Mouse (Mus musculus): ENCODE data around the gene Lima1. TPM values are rescaled to one million over a fixed set of nuclear protein-coding genes. Genes with fewer than 3 reads are reported as not detected.
"Not testable (repeated sequence)": the region's sequence is repeated elsewhere in the genome, so short reads cannot be mapped to it uniquely, and the experiment has no call there.

Gene Lima1
- polyA plus RNA-seq, 1 experiment from 2014 or later, result 92.7 TPM

DNA sequence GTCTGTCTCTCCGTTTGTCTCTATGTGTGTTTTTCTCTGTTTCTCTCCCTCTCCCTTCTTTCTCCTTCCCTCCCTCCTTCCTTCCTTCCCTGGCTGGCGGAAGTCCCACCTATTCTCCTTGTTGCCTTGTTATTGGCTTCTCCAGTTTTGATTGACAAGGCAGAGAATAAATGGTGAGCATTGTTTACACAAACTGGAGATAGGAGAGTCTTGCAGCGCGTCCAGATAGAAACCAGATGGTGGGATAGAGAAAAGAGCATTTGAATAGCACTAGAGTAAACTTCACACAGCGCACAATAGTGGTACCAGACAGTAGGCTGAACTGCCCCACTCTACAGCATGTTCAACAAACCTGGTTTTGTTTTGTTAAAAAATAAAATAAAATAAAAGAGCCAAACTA lies 43.7 kb downstream of the Lima1 start:
- Histone ChIP-seq H3K4me2 (replicated peaks) (no peak overlapping the region), H3K4me3 (no peak overlapping the region), H3K27me3 (no peaks in the 10 kb centered on the region), H3K36me3 (no peaks in the 10 kb centered on the region), H3K9ac (no peak overlapping the region), H3K4me1 (no peaks in the 10 kb centered on the region), H3K27ac (peak overlapping the region; percentile 36; the same call in 1 of the 2 replicates), H3K9me3 (no peaks in the 10 kb centered on the region)
- 36% methylated on average over 5 of the region's 5 CpGs for WGBS
- ATAC-seq (ENCODE audit: insufficient number of reproducible peaks, insufficient read depth, low FRiP score, low TSS enrichment), result no peak

DNA sequence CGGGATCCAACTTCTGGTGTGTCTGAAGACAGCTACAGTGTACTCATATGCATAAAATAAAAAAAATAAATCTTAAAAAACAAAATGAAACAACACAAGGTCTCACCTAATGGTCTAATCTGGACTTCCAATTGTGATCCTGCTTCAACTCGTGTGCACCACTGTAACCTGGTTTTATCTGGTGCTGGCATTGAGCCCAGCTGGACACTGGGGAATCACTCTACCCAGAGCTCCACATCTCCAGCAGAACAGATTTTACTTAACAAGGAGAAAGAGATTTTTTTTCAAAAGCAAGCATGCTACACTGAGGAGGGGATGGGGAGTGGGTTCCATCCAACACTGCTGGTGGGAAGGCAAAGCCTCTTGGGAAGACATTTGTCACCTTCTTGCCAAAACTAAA lies 47.2 kb downstream of the Lima1 start:
- no peak overlapping the region for H3K9ac ChIP-seq
- no peaks in the 10 kb centered on the region for H3K9me3 ChIP-seq
- WGBS, result 81% methylated on average over 2 of the region's 2 CpGs
- H3K4me3 ChIP-seq, result no peak overlapping the region
- no peak overlapping the region for H3K4me2 ChIP-seq (replicated peaks)
- no peaks in the 10 kb centered on the region for H3K36me3 ChIP-seq
- ATAC-seq (ENCODE audit: insufficient number of reproducible peaks, insufficient read depth, low FRiP score, low TSS enrichment), result no peak
- H3K27ac ChIP-seq, result no peak overlapping the region
- no peaks in the 10 kb centered on the region for H3K4me1 ChIP-seq
- H3K27me3 ChIP-seq, result no peaks in the 10 kb centered on the region

DNA sequence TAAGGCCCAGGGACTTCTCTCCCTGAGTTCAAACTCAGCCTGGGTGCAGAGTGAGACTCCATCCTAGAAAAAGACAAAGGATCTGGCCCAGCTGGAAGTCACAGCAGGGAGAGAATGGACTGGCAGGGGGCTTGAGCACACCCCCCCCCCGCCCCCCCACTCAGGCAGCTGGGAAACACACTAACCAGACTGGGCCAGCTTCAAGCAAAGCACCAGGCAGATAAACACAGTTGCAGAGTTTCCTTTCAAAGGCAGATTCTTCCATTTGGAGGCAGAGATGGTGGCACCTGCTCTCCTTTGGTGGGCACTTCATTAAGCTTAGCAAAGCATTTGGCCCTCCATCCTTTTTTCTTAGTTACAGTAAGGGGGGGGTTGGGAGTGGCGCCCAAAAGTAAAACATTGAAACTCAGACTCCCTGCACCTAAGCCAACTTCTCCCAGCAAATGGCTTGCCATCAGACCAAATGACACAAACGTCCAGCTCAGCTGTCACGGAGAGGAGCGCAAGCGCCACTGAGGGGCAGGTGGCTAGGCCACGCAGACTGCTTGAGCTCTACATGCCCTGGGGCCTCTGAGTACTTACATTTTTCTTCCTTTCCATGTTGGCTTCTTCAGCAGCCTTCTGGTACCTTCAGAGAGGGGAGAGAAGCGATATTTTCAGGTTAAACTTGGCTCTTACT lies 48.9 kb downstream of the Lima1 start:
- no peak overlapping the region for H3K27ac ChIP-seq

DNA sequence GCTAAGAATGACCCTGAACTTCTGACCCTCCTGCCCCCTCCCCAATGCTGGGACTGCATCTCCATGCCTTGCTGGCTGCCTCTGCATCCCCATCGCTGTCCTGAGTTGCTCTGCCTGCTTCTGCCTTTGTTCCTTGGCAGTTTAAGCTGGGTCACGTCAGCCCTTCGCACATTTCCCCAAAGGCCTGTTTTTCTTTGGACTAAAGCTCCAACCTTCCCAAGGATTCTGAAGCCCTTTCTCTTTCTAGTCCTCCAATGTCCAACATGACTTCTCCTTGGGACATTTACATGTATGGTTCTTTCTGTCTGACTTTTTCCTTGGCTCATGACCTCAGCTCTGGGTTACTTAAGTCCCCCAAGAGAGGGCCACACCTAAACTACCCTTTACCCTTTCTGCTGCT lies 50.0 kb downstream of the Lima1 start:
- H3K4me3 ChIP-seq, result no peak overlapping the region
- H3K9ac ChIP-seq, result no peak overlapping the region
- H3K27ac ChIP-seq, result 0 out of 2 replicates have a peak overlapping the region, but pooled peaks have one; percentile 3
- H3K27me3 ChIP-seq, result no peaks in the 10 kb centered on the region
- ATAC-seq (ENCODE audit: insufficient number of reproducible peaks, insufficient read depth, low FRiP score, low TSS enrichment), result no peak
- no peaks in the 10 kb centered on the region for H3K36me3 ChIP-seq
- no peak overlapping the region for H3K4me2 ChIP-seq (replicated peaks)
- 87% methylated on average over 3 of the region's 3 CpGs for WGBS
- peaks cover 10% of the 10 kb centered on the region for H3K4me1 ChIP-seq
- no peaks in the 10 kb centered on the region for H3K9me3 ChIP-seq

More for the DNA sequence above, 48.9 kb downstream of the Lima1 start:
- 69% methylated on average over 8 of the region's 8 CpGs for WGBS
- Histone ChIP-seq H3K9ac (no peak overlapping the region), H3K4me1 (no peaks in the 10 kb centered on the region), H3K36me3 (no peaks in the 10 kb centered on the region), H3K4me2 (replicated peaks) (no peak overlapping the region), H3K9me3 (no peaks in the 10 kb centered on the region), H3K4me3 (no peak overlapping the region), H3K27me3 (no peaks in the 10 kb centered on the region)
- ATAC-seq (ENCODE audit: insufficient number of reproducible peaks, insufficient read depth, low FRiP score, low TSS enrichment), result no peak

DNA sequence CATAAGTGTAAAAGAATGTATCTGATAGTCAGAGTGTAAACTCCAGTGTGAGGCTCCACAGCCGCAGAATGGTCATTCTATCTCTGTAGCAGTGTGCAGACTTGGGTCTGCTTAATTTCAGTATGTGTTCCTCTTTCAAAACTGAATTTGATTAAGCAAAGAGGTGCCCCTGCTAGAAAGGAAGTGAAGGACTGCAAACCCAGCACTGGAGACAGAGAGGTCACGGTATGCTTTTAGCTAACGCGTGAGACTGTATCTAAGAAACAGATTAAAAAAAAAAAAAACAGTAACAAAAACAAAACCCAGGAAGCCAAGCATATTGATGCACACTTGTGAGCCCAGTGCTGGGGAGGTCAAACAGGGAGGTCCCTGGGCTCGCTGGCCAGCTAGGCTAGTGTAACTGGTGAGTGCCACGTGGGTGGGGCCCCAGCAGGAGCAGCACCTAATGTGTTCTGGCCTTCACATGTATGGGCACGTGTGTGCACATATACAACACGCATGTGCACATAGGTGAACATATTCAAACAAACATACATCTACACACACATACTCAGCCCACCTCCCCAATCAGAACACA lies 51.8 kb downstream of the Lima1 start:
- H3K4me3 ChIP-seq, result no peak overlapping the region
- H3K4me2 ChIP-seq (replicated peaks), result no peak overlapping the region
- no peaks in the 10 kb centered on the region for H3K27me3 ChIP-seq
- H3K36me3 ChIP-seq, result no peaks in the 10 kb centered on the region
- H3K27ac ChIP-seq, result peak overlapping the region; percentile 52
- WGBS, result 48% methylated on average over 8 of the region's 8 CpGs
- no peak overlapping the region for H3K9ac ChIP-seq
- no peaks in the 10 kb centered on the region for H3K9me3 ChIP-seq
- no peak for ATAC-seq (ENCODE audit: insufficient number of reproducible peaks, insufficient read depth, low FRiP score, low TSS enrichment)
- H3K4me1 ChIP-seq, result peaks cover 10% of the 10 kb centered on the region

DNA sequence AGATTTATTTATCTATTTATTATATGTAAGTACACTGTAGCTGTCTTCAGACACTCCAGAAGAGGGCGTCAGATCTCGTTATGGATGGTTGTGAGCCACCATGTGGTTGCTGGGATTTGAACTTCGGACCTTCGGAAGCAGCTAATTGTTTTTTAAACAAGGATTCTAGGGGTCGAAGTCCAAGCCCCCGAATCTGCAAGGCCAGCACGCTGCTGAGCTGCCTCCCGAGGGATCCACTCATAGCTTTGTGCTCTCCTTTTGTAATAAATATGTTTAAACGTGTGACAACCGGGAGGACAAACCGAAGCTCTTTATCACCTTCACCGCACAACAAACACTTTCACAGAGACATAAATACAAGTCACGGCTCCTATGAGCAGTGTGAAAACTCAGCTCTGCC lies 52.8 kb downstream of the Lima1 start:
- ATAC-seq (ENCODE audit: insufficient number of reproducible peaks, insufficient read depth, low FRiP score, low TSS enrichment); H3K4me1 ChIP-seq: not testable (repeated sequence)

DNA sequence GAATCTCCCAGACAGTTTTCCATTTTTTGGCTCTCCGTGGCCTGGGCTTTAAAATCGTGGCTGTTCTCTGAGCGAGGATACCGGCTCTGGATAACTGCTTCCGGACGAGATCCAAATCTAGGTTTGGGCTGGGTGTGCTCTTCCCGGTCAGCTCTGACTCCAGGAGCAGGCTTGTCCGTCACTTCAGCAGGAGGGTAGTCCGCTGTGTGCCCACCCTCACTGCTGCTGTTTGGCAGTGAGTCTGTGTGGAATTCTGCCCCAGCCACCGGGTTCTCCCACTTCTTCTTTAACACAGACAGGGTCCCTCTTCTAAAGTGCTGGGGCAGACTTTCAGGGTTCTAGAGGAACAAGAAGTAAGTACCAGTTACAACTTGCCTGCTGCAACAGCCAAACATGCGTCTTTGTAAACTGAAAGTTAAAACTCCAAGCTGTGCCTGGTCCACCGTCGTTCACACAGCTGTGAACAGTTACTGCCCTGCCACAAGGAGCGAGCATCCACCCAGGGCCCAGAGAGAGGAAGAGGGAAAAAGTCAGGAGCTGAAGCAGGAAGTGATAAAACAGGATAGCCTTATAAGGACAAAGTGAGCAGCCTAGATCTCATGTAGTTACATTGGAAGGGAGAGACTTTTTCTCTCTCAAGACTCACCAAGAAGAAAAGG lies 55.5 kb downstream of the Lima1 start:
- WGBS, result 12% methylated on average over 14 of the region's 14 CpGs
- Histone ChIP-seq H3K27ac (peak overlapping the region; percentile 100), H3K9ac (peak overlapping the region; percentile 78), H3K4me2 (replicated peaks) (peak overlapping the region; percentile 57), H3K27me3 (no peaks in the 10 kb centered on the region), H3K4me1 (peaks cover 19% of the 10 kb centered on the region), H3K9me3 (0 out of 2 replicates have a peak, but pooled peaks cover 3% of the 10 kb centered on the region), H3K4me3 (peak overlapping the region; percentile 60), H3K36me3 (peaks cover 11% of the 10 kb centered on the region)
- ATAC-seq (ENCODE audit: insufficient number of reproducible peaks, insufficient read depth, low FRiP score, low TSS enrichment), result peak; percentile 57; the same call in 1 of the 2 replicates

More for the DNA sequence above, 52.8 kb downstream of the Lima1 start:
- H3K27ac ChIP-seq; H3K4me3 ChIP-seq; H3K4me2 ChIP-seq (replicated peaks); H3K9me3 ChIP-seq; H3K27me3 ChIP-seq; H3K9ac ChIP-seq; H3K36me3 ChIP-seq: not testable (repeated sequence)
- WGBS, result 80% methylated on average over 13 of the region's 13 CpGs

DNA sequence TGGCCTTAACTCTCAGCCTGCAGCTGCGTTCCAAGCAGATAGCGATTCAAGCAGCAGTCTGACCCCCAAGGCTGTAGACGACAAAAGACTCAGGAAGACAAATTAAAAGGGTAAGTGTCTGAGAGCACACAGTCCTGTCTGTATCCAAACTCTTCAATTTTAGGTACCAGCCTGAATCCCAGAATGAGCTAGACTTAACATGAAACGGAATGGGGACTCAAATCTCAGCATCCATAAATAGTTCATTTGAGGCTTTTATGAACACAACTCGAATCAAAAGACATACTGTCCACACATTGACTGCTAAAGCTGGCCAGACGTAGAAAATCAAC lies 56.2 kb downstream of the Lima1 start:
- peaks cover 19% of the 10 kb centered on the region for H3K4me1 ChIP-seq

DNA sequence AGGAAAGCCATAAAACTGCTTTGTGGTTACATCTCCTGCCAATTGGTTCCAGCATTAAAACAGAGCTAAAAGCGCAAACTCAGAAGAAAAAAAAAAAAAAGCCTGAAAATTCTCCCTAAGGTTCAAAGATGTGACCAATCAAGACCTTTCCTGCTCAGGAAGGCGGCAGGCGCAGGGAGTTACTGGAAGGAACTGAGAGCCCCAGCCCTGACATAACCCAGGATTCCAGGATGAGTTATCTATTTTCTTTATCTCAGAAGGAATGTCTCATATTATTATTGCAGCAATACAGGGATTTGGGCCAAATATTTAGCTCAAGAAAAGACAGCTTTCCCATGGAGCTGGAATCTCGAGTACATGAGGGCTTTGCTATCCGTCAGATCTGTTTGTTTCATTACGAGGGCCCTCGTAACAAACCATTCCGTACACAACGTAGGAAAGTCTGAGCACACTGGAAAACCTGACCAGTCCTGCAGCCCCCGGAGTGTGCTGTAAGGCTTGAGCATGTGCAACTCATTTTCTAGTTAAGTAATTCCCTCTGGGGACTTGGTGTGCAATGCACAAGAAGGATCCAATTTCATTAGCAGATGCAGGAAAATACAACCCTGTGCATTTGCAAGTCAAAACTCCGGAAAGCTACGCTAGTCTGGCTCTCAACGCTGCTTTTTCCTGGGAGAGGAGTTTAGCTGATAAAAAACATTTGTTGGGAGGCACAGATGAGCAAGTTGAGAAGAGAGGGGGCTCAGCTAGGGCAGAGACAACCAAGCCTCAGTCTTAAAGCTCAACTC lies 56.7 kb downstream of the Lima1 start:
- H3K27me3 ChIP-seq, result no peaks in the 10 kb centered on the region
- peak overlapping the region; percentile 100 for H3K27ac ChIP-seq
- H3K9ac ChIP-seq, result peak overlapping the region; percentile 78
- peaks cover 19% of the 10 kb centered on the region for H3K4me1 ChIP-seq
- 0 out of 2 replicates have a peak, but pooled peaks cover 3% of the 10 kb centered on the region for H3K9me3 ChIP-seq
- peak overlapping the region; percentile 57 for H3K4me2 ChIP-seq (replicated peaks)
- peak; percentile 90 for ATAC-seq (ENCODE audit: insufficient number of reproducible peaks, insufficient read depth, low FRiP score, low TSS enrichment)
- H3K36me3 ChIP-seq, result peaks cover 21% of the 10 kb centered on the region
- peak overlapping the region; percentile 60 for H3K4me3 ChIP-seq
- 2% methylated on average over 13 of the region's 13 CpGs for WGBS

More for the DNA sequence above, 56.2 kb downstream of the Lima1 start:
- H3K36me3 ChIP-seq, result peaks cover 15% of the 10 kb centered on the region
- peak overlapping the region; percentile 60 for H3K4me3 ChIP-seq
- 0 out of 2 replicates have a peak, but pooled peaks cover 3% of the 10 kb centered on the region for H3K9me3 ChIP-seq
- peak overlapping the region; percentile 100 for H3K27ac ChIP-seq
- H3K4me2 ChIP-seq (replicated peaks), result peak overlapping the region; percentile 57
- ATAC-seq (ENCODE audit: insufficient number of reproducible peaks, insufficient read depth, low FRiP score, low TSS enrichment), result no peak; the same call in 1 of the 2 replicates
- 7% methylated on average over 6 of the region's 6 CpGs for WGBS
- no peaks in the 10 kb centered on the region for H3K27me3 ChIP-seq
- peak overlapping the region; percentile 78 for H3K9ac ChIP-seq

DNA sequence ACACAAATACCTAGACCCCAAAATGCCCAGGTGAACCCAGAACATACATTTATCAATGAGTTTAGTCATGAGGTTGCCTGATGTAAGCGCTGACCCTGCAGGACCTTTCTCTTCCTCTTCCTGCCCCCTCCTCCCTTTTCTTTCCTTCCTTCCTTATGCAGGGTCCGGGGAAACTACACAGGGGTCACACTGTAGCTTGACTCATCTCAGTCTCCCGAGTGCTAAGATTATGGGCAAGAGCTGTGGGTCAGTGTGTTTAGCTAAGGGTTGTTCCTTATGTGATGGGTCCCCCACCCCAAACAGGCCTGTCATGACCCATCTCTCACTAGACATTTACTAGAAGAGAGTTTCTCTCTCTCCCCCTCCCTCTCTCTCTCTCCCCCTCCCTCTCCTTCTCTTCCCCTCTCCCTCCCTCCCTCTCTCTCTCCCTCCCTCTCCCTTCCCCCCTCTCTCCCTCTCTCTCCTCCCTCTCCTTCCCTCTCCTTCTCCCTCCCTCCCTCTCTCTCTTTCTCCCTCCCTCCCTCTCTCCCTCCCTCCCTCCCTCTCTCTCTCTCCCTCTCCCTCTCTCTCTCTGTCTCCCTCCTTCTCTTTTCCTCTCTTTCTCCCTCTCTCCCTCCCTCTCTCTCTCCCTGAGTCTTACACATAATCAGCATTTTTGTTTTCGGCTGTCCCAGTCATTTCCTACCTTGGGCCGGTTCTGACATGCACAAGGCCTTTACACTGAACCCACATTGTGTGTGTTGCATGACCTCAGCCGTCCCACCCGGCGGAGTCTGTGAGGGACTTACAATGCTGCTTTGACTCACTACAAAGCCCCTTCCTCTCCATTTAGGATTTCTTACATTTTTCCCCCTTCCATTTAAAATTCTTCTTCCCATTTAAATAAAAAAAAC lies 57.7 kb downstream of the Lima1 start:
- Histone ChIP-seq H3K4me3 (peak overlapping the region; percentile 60), H3K9me3 (0 out of 2 replicates have a peak, but pooled peaks cover 3% of the 10 kb centered on the region), H3K27me3 (no peaks in the 10 kb centered on the region), H3K27ac (peak overlapping the region; percentile 100), H3K4me1 (peaks cover 19% of the 10 kb centered on the region), H3K4me2 (replicated peaks) (peak overlapping the region; percentile 57), H3K36me3 (peaks cover 22% of the 10 kb centered on the region), H3K9ac (peak overlapping the region; percentile 59)
- WGBS, result 12% methylated on average over 8 of the region's 8 CpGs
- no peak for ATAC-seq (ENCODE audit: insufficient number of reproducible peaks, insufficient read depth, low FRiP score, low TSS enrichment)
